Mouse (Mus musculus): ENCODE data around the gene Igsf23. TPM values are rescaled to one million over a fixed set of nuclear protein-coding genes. Genes with fewer than 3 reads are reported as not detected.

Gene Igsf23
- polyA plus RNA-seq, 1 experiment from 2014 or later, result 0.48 TPM

DNA sequence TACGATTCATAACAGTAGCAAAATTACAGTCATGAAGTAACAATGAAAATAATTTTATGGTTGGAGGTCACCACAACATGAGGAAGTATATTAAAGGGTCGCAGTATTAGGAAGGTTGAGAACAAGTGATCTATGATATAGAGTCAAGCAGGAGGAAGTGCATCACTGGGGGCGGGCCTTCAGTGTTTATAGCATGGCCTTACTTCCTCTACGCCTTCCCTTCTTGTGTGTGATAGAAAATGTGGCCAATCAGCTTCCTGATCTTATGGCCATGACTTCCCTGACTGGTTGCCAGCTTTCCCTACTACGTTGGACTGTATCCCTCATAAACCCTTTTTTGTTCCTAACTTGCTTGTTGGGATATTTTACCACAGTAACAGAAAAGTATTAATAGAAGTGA, 5.4 kb downstream of the Igsf23 start:
- no peak overlapping the region for H3K4me3 ChIP-seq (ENCODE audit: low read depth, low read length)
- no peaks in the 10 kb centered on the region for H3K4me1 ChIP-seq (ENCODE audit: control insufficient read depth, insufficient read depth, low read length)
- H3K9ac ChIP-seq (ENCODE audit: low read length), result no peak overlapping the region
- DNase-seq (ENCODE audit: low spot score) (no peak), ATAC-seq (ENCODE audit: insufficient number of reproducible peaks, low FRiP score, low TSS enrichment, low read depth) (no peak)
- H3K9me3 ChIP-seq (ENCODE audit: control insufficient read depth, low read length), result no peaks in the 10 kb centered on the region; the same call in 1 of the 2 replicates
- H3K4me2 ChIP-seq (ENCODE audit: low read depth, severe bottlenecking), result no peak overlapping the region
- H3K36me3 ChIP-seq (ENCODE audit: control insufficient read depth, insufficient read depth, low read length), result no peaks in the 10 kb centered on the region
- 91% methylated on average over 5 of the region's 5 CpGs for WGBS
- no peaks in the 10 kb centered on the region for H3K27me3 ChIP-seq (ENCODE audit: control insufficient read depth, insufficient read depth, low read length)
- H3K27ac ChIP-seq (replicated peaks; ENCODE audit: low read depth, low read length), result no peak overlapping the region

DNA sequence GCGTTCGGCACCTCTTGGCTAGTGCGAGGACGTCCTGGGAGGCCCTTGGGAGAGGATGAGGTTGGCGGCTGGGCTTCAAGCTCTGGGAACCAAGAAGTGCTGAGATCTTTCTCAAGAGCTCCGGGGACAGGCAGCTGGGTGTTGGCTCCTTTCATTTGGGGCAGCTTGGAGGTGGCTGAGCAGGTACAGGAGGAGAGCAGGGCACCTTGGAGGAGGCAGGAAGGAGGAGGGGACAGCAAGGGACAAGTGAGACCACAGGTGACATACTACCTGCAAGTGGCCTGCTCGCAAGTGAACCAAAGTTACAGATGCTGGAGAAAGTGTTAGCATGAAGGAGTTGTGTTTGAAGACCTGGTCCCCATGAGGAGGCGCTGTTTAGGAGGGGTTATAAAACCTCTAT, 5.8 kb downstream of the Igsf23 start:
- Histone ChIP-seq H3K27me3 (ENCODE audit: control insufficient read depth, insufficient read depth, low read length) (no peaks in the 10 kb centered on the region), H3K9ac (ENCODE audit: low read length) (no peak overlapping the region), H3K4me1 (ENCODE audit: control insufficient read depth, insufficient read depth, low read length) (no peaks in the 10 kb centered on the region), H3K4me3 (ENCODE audit: low read depth, low read length) (no peak overlapping the region), H3K4me2 (ENCODE audit: low read depth, severe bottlenecking) (no peak overlapping the region), H3K36me3 (ENCODE audit: control insufficient read depth, insufficient read depth, low read length) (no peaks in the 10 kb centered on the region), H3K27ac (replicated peaks; ENCODE audit: low read depth, low read length) (no peak overlapping the region), H3K9me3 (ENCODE audit: control insufficient read depth, low read length) (no peaks in the 10 kb centered on the region; the same call in 1 of the 2 replicates)
- 92% methylated on average over 8 of the region's 8 CpGs for WGBS
- ATAC-seq (ENCODE audit: insufficient number of reproducible peaks, low FRiP score, low TSS enrichment, low read depth), result no peak
- no peak for DNase-seq (ENCODE audit: low spot score)

DNA sequence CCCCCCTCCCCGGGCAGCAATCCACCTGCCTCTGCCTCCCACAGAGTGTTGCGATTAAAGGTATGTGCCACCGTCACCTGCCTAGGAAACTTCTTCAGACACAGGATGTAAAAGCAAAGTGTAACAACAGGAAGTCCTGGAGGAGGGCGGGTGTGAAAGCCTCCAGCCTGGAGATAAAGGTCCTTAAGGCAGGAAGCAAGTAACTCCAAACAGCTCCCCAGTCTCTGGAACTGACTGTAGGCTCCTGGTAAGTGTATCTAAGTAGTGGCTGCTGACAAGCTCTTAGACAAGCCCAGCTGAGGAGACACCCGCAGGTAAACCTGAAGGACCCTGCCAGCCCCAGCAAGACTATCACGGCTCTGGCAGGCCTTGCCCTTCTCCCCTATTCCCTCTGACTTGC, 10.3 kb downstream of the Igsf23 start:
- no peak overlapping the region for H3K9ac ChIP-seq (ENCODE audit: low read length)
- no peak overlapping the region for H3K27ac ChIP-seq (replicated peaks; ENCODE audit: low read depth, low read length)
- 16% methylated on average over 6 of the region's 6 CpGs for WGBS
- no peak overlapping the region for H3K4me2 ChIP-seq (ENCODE audit: low read depth, severe bottlenecking)
- no peaks in the 10 kb centered on the region for H3K36me3 ChIP-seq (ENCODE audit: control insufficient read depth, insufficient read depth, low read length)
- ATAC-seq (ENCODE audit: insufficient number of reproducible peaks, low FRiP score, low TSS enrichment, low read depth) (no peak), DNase-seq (ENCODE audit: low spot score) (no peak)
- H3K27me3 ChIP-seq (ENCODE audit: control insufficient read depth, insufficient read depth, low read length), result no peaks in the 10 kb centered on the region
- no peaks in the 10 kb centered on the region; the same call in 1 of the 2 replicates for H3K9me3 ChIP-seq (ENCODE audit: control insufficient read depth, low read length)
- no peak overlapping the region for H3K4me3 ChIP-seq (ENCODE audit: low read depth, low read length)
- no peaks in the 10 kb centered on the region for H3K4me1 ChIP-seq (ENCODE audit: control insufficient read depth, insufficient read depth, low read length)

DNA sequence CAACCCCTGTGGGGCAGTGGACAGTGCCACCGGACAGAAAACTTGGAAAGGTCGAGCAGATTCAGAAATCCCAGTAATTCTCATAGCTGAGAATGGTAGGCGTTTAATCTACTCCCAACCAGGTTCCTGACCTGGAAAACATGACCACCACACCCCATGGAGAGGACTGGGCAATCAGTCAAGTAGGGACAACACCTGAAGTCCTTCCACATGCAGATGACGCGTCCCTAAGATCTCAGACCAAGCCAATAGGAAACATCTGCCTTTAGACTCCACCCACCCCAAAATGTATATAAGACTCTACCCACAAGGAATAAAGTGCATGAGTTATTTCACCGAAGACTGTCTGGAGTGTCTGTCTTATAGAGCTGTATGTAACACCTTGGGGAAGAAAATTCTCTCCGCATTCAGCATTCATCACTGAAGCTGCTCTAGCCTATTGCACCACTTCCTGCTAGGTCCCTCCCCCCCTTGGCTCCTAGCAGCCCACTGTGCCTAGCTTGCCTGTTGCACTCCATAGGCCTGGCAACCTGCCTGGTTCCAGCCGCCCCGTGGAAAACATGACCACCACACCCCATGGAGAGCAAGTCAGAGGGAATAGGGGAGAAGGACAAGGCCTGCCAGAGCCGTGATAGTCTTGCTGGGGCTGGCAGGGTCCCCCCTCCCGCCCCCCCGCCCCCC, 10.9 kb downstream of the Igsf23 start:
- H3K4me3 ChIP-seq (ENCODE audit: low read depth, low read length), result no peak overlapping the region
- H3K36me3 ChIP-seq (ENCODE audit: control insufficient read depth, insufficient read depth, low read length), result no peaks in the 10 kb centered on the region
- H3K9me3 ChIP-seq (ENCODE audit: control insufficient read depth, low read length), result no peaks in the 10 kb centered on the region; the same call in 1 of the 2 replicates
- no peak overlapping the region for H3K9ac ChIP-seq (ENCODE audit: low read length)
- H3K4me2 ChIP-seq (ENCODE audit: low read depth, severe bottlenecking), result no peak overlapping the region
- no peak for DNase-seq (ENCODE audit: low spot score)
- no peak overlapping the region for H3K27ac ChIP-seq (replicated peaks; ENCODE audit: low read depth, low read length)
- WGBS, result 43% methylated on average over 12 of the region's 12 CpGs
- no peaks in the 10 kb centered on the region for H3K27me3 ChIP-seq (ENCODE audit: control insufficient read depth, insufficient read depth, low read length)
- no peaks in the 10 kb centered on the region for H3K4me1 ChIP-seq (ENCODE audit: control insufficient read depth, insufficient read depth, low read length)
- no peak for ATAC-seq (ENCODE audit: insufficient number of reproducible peaks, low FRiP score, low TSS enrichment, low read depth)

DNA sequence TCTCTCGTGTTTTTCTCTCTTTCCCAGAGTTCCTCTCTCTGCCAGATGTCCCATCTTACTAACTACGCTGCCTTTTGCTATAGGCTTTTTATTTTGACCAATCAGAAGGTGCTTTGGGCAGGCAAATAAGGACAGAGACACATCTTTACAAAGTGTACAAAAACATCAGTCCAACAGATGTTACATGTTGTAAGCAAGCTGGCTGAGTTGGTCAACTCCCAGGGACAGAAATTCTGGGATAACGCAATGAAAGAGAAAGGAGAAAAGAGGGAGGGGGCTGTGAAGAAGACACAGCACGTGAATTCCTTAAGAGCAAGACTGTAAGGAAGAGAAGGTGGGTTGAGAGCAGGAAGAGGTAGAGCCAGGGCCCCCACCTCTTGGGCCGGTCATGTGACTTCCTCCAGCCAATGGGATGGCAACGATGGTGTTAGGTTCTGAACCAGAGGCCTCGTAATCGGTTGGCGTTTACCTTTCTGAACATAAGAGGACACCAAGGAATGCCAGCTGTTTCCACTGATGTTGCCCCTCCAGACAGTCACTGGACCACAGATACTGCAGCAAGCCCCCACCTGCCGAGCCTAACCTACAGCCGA, 13.2 kb downstream of the Igsf23 start:
- 87% methylated on average over 11 of the region's 11 CpGs for WGBS
- no peak overlapping the region for H3K9ac ChIP-seq (ENCODE audit: low read length)
- H3K36me3 ChIP-seq (ENCODE audit: control insufficient read depth, insufficient read depth, low read length), result no peaks in the 10 kb centered on the region
- DNase-seq (ENCODE audit: low spot score) (no peak), ATAC-seq (ENCODE audit: insufficient number of reproducible peaks, low FRiP score, low TSS enrichment, low read depth) (no peak)
- H3K27me3 ChIP-seq (ENCODE audit: control insufficient read depth, insufficient read depth, low read length), result no peaks in the 10 kb centered on the region
- H3K9me3 ChIP-seq (ENCODE audit: control insufficient read depth, low read length), result no peaks in the 10 kb centered on the region
- no peak overlapping the region for H3K4me3 ChIP-seq (ENCODE audit: low read depth, low read length)
- H3K4me1 ChIP-seq (ENCODE audit: control insufficient read depth, insufficient read depth, low read length), result no peaks in the 10 kb centered on the region
- no peak overlapping the region for H3K4me2 ChIP-seq (ENCODE audit: low read depth, severe bottlenecking)
- no peak overlapping the region for H3K27ac ChIP-seq (replicated peaks; ENCODE audit: low read depth, low read length)

DNA sequence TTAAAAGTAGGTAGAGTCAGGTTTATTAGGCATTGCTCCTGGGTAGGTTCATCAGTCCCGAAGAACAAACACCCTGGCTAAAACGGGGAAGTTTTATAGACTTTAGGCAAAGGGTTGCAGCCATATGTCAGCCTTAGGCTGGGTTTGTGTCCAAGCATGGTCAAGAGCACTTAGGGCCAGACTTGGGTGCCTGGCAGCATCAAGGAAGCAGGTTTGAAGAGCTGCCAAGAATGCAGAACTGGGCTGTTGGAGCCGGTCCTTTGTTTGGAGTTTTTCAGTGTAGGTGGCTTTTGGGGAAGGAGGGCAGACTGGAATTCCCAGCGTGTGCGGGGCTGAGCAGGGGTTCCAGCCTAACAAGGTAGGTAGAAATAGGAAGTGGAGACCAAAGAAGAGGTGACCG, 14.6 kb downstream of the Igsf23 start:
- Histone ChIP-seq H3K27me3 (ENCODE audit: control insufficient read depth, insufficient read depth, low read length) (no peaks in the 10 kb centered on the region), H3K4me1 (ENCODE audit: control insufficient read depth, insufficient read depth, low read length) (no peaks in the 10 kb centered on the region), H3K9me3 (ENCODE audit: control insufficient read depth, low read length) (no peaks in the 10 kb centered on the region), H3K4me2 (ENCODE audit: low read depth, severe bottlenecking) (no peak overlapping the region), H3K9ac (ENCODE audit: low read length) (no peak overlapping the region), H3K4me3 (ENCODE audit: low read depth, low read length) (no peak overlapping the region), H3K36me3 (ENCODE audit: control insufficient read depth, insufficient read depth, low read length) (no peaks in the 10 kb centered on the region), H3K27ac (replicated peaks; ENCODE audit: low read depth, low read length) (no peak overlapping the region)
- ATAC-seq (ENCODE audit: insufficient number of reproducible peaks, low FRiP score, low TSS enrichment, low read depth) (no peak), DNase-seq (ENCODE audit: low spot score) (no peak)
- WGBS, result 74% methylated on average over 6 of the region's 6 CpGs

DNA sequence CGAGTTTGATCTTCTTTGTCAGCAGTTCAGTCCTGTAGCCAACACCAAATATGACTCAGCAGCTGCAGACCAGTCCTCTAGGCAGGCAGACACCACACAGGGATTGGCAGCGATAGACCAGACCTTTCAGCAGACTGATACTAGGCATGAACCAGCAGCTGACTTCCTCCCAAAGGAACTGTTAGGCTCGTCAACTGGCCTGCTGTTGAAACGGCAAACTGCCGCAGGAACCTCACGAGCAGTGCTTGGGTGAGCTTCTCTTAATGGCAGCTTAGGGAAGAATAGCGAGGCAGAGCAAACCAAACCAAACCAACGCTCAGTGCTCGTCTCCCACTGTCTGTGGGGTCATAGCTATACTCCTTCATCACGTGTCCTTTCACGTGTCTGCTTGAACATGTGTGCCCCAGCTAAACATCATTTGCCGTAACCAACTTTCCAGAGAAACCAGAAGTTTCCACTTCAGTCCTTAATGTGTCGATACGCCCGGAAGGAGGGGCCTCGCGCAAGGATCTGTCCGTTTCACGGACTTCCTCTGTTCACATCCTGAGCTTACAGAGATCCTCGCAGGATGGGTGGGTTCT, 15.3 kb downstream of the Igsf23 start:
- Histone ChIP-seq H3K9me3 (ENCODE audit: control insufficient read depth, low read length) (no peaks in the 10 kb centered on the region), H3K27me3 (ENCODE audit: control insufficient read depth, insufficient read depth, low read length) (no peaks in the 10 kb centered on the region), H3K36me3 (ENCODE audit: control insufficient read depth, insufficient read depth, low read length) (no peaks in the 10 kb centered on the region), H3K4me3 (ENCODE audit: low read depth, low read length) (no peak overlapping the region), H3K27ac (replicated peaks; ENCODE audit: low read depth, low read length) (no peak overlapping the region; the same call in 1 of the 2 replicates), H3K4me2 (ENCODE audit: low read depth, severe bottlenecking) (no peak overlapping the region), H3K4me1 (ENCODE audit: control insufficient read depth, insufficient read depth, low read length) (no peaks in the 10 kb centered on the region), H3K9ac (ENCODE audit: low read length) (no peak overlapping the region)
- ATAC-seq (ENCODE audit: insufficient number of reproducible peaks, low FRiP score, low TSS enrichment, low read depth), result no peak
- whole genome bisulfite sequencing, result 79% methylated on average over 20 of the region's 20 CpGs
- no peak for DNase-seq (ENCODE audit: low spot score)

DNA sequence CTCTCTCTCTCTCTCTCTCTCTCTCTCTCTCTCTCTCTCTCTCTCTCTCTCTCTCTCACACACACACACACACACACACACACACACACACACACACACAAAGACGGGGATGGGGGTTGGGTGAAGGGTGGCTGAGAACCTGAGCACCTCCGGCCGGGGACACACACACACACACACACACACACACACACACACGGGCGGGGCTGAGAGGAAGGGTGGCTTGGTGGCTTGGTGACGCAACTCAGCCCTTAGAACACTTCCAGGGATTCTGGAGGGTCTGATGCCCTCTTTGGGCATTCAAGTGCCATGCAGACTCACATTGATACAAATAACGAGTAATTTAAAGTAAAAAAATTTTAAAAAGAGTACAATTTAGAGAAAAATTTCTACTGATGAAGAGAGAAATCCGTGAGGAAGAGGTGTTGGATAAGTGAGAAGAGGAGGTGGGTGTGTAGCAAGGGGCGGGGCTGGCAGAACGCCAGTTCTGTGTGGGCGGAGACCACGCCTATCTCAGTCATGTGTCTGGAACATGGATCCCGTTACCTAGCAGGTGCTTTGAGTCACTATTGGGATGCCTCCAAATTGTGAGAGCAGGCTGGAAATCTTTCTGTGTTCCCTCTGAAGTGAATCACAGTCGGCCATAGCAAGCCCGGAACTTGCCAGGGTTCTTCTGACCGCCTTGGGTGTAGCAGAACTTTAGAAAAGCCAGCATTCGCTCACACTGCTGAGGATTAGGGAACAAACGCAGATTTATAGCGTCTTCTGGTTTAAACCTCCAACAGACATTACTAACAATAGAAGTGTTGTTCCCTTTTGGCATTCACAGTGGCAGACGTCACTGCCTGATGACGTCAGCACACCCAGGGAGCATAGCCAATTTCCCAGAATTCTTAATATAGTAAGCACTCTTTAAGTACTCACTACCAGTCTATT, 17.4 kb downstream of the Igsf23 start:
- Histone ChIP-seq H3K4me3 (ENCODE audit: low read depth, low read length) (no peak overlapping the region), H3K9me3 (ENCODE audit: control insufficient read depth, low read length) (no peaks in the 10 kb centered on the region), H3K4me1 (ENCODE audit: control insufficient read depth, insufficient read depth, low read length) (no peaks in the 10 kb centered on the region), H3K27me3 (ENCODE audit: control insufficient read depth, insufficient read depth, low read length) (no peaks in the 10 kb centered on the region), H3K36me3 (ENCODE audit: control insufficient read depth, insufficient read depth, low read length) (no peaks in the 10 kb centered on the region), H3K9ac (ENCODE audit: low read length) (no peak overlapping the region), H3K4me2 (ENCODE audit: low read depth, severe bottlenecking) (no peak overlapping the region), H3K27ac (replicated peaks; ENCODE audit: low read depth, low read length) (no peak overlapping the region)
- DNase-seq (ENCODE audit: low spot score) (no peak), ATAC-seq (ENCODE audit: insufficient number of reproducible peaks, low FRiP score, low TSS enrichment, low read depth) (0 out of 2 replicates have a peak, but pooled peaks have one; percentile 56)
- 27% methylated on average over 21 of the region's 21 CpGs for WGBS

Data from limb, embryonic 11.5 days (tissue).